Comparison of ENCODE assay signal across 22 mouse cellular contexts in genomic region chrX:99328576-99328975, GRCm38 (mm10).
DNase-seq lines count a peak whose midpoint lies in the region; ATAC-seq and TF ChIP-seq lines count a peak whose summit lies in the region.
"Had no signal": no experiment of that assay in that cellular context is flagged by ENCODE, and none has a peak within 500 bp of the region (broad histone marks: within the 10 kb centered on the region; RNA-seq: fewer than 3 reads in every experiment).

No protein-coding gene starts in this region.

- no peaks in the 10 kb centered on the region for H3K9me3 ChIP-seq in forebrain, embryonic 10.5 days
- no peaks in the 10 kb centered on the region for H3K9me3 ChIP-seq in forebrain, embryonic 13.5 days (replicated peaks)
- H3K9me3 ChIP-seq in lung, embryonic 16.5 days (ENCODE audit: control insufficient read depth, low read length) = no peaks in the 10 kb centered on the region
- H3K9me3 ChIP-seq in stomach, postnatal 0 days (ENCODE audit: control insufficient read depth, low read length) = no peaks in the 10 kb centered on the region
- H3K9me3 ChIP-seq: embryonic facial prominence, embryonic 12.5 days; forebrain, embryonic 12.5 days; hindbrain, embryonic 10.5 days; limb, embryonic 15.5 days; liver, embryonic 15.5 days; neural tube, embryonic 15.5 days had no signal

- peak overlapping the region; percentile 11; the same call in 1 of the 2 replicates for H3K27ac ChIP-seq in forebrain, embryonic 10.5 days
- H3K27ac ChIP-seq in forebrain, embryonic 13.5 days = no peak overlapping the region
- peak overlapping the region; percentile 30; the same call in 1 of the 2 replicates for H3K27ac ChIP-seq in lung, embryonic 16.5 days (ENCODE audit: low read length)
- no peak overlapping the region for H3K27ac ChIP-seq in stomach, postnatal 0 days (replicated peaks)
- H3K27ac ChIP-seq: embryonic facial prominence, embryonic 12.5 days; forebrain, embryonic 12.5 days; hindbrain, embryonic 10.5 days; left cerebral cortex, adult 2 months; limb, embryonic 15.5 days; liver, embryonic 15.5 days; neural tube, embryonic 15.5 days had no signal

- H3K36me3 ChIP-seq in forebrain, embryonic 10.5 days (replicated peaks) = no peaks in the 10 kb centered on the region
- no peaks in the 10 kb centered on the region for H3K36me3 ChIP-seq in forebrain, embryonic 13.5 days (ENCODE audit: poor library complexity, severe bottlenecking)
- H3K36me3 ChIP-seq in lung, embryonic 16.5 days (ENCODE audit: control insufficient read depth, insufficient read depth, low read length) = no peaks in the 10 kb centered on the region
- no peaks in the 10 kb centered on the region for H3K36me3 ChIP-seq in stomach, postnatal 0 days (ENCODE audit: control insufficient read depth, insufficient read depth, low read length)
- H3K36me3 ChIP-seq: embryonic facial prominence, embryonic 12.5 days; forebrain, embryonic 12.5 days; hindbrain, embryonic 10.5 days; limb, embryonic 15.5 days; liver, embryonic 15.5 days; neural tube, embryonic 15.5 days had no signal

- peak; percentile 3 for DNase-seq in forebrain, embryonic 10.5 days (ENCODE audit: extremely low spot score, low spot score)
- peak; percentile 1 for DNase-seq in kidney, adult 11 months
- no peak for DNase-seq in kidney, adult 18-20 months
- no peak for DNase-seq in stomach, postnatal 0 days (ENCODE audit: low spot score)
- no peak for DNase-seq in adrenal gland, adult (ENCODE audit: inconsistent age in 2 of 2, low spot score in 1 of 2)
- DNase-seq: adrenal gland, postnatal 10 days; cerebellum, postnatal 25 days; kidney, adult 8-10 months; kidney, postnatal 10 days; thymus, postnatal 25 days had no signal

- H3K4me3 ChIP-seq in forebrain, embryonic 10.5 days = no peak overlapping the region
- no peak overlapping the region for H3K4me3 ChIP-seq in forebrain, embryonic 13.5 days
- H3K4me3 ChIP-seq in lung, embryonic 16.5 days (ENCODE audit: low read length) = no peak overlapping the region
- no peak overlapping the region for H3K4me3 ChIP-seq in stomach, postnatal 0 days (ENCODE audit: low read depth, low read length)
- H3K4me3 ChIP-seq: embryonic facial prominence, embryonic 12.5 days; forebrain, embryonic 12.5 days; hindbrain, embryonic 10.5 days; left cerebral cortex, adult 2 months; limb, embryonic 15.5 days; liver, embryonic 15.5 days; neural tube, embryonic 15.5 days had no signal

- TF ChIP-seq EP300 in stomach, postnatal 0 days (optimal IDR thresholded peaks at IDR 0.05) = no peak

- peaks cover 39% of the 10 kb centered on the region for H3K4me1 ChIP-seq in forebrain, embryonic 10.5 days
- H3K4me1 ChIP-seq in forebrain, embryonic 13.5 days = peaks cover 30% of the 10 kb centered on the region
- H3K4me1 ChIP-seq in lung, embryonic 16.5 days (replicated peaks; ENCODE audit: control insufficient read depth, insufficient read depth, low read length) = peaks cover 17% of the 10 kb centered on the region
- no peaks in the 10 kb centered on the region for H3K4me1 ChIP-seq in stomach, postnatal 0 days (replicated peaks; ENCODE audit: control insufficient read depth, insufficient read depth)
- H3K4me1 ChIP-seq: liver, embryonic 15.5 days; neural tube, embryonic 15.5 days had no signal

- 77% methylated on average over 4 of the region's 4 CpGs for WGBS in forebrain, embryonic 10.5 days
- 78% methylated on average over 4 of the region's 4 CpGs for WGBS in forebrain, embryonic 13.5 days
- 33% methylated on average over 4 of the region's 4 CpGs for WGBS in lung, embryonic 16.5 days
- 62% methylated on average over 4 of the region's 4 CpGs for WGBS in stomach, postnatal 0 days

- H3K9ac ChIP-seq in forebrain, embryonic 13.5 days = no peak overlapping the region
- no peak overlapping the region for H3K9ac ChIP-seq in lung, embryonic 16.5 days (ENCODE audit: low read length)
- H3K9ac ChIP-seq in stomach, postnatal 0 days (ENCODE audit: low read length) = no peak overlapping the region
- H3K9ac ChIP-seq: embryonic facial prominence, embryonic 12.5 days; forebrain, embryonic 12.5 days; limb, embryonic 15.5 days; liver, embryonic 15.5 days; neural tube, embryonic 15.5 days had no signal

- no peak overlapping the region for H3K4me2 ChIP-seq in forebrain, embryonic 13.5 days
- no peak overlapping the region for H3K4me2 ChIP-seq in lung, embryonic 16.5 days (ENCODE audit: low read depth, low read length)
- no peak overlapping the region for H3K4me2 ChIP-seq in stomach, postnatal 0 days (replicated peaks; ENCODE audit: low read depth)
- H3K4me2 ChIP-seq: embryonic facial prominence, embryonic 12.5 days; forebrain, embryonic 12.5 days; limb, embryonic 15.5 days; liver, embryonic 15.5 days; midbrain, embryonic 11.5 days; neural tube, embryonic 15.5 days had no signal

- TF ChIP-seq CTCF in stomach, postnatal 0 days (IDR thresholded peaks at IDR 0.05; ENCODE audit: low read depth) = no peak

- no peak for ATAC-seq in forebrain, embryonic 13.5 days
- ATAC-seq in lung, embryonic 16.5 days (ENCODE audit: low read depth) = peak; percentile 39
- ATAC-seq in stomach, postnatal 0 days (ENCODE audit: low FRiP score, low TSS enrichment) = peak; percentile 89
- ATAC-seq: activated CD4-positive, CD25-positive, alpha-beta regulatory T cell, adult 4 months; hindbrain, embryonic 16.5 days had no signal

- peaks cover 99% of the 10 kb centered on the region for H3K27me3 ChIP-seq in forebrain, embryonic 10.5 days (ENCODE audit: poor library complexity, severe bottlenecking)
- peaks cover 13% of the 10 kb centered on the region; the same call in 1 of the 2 replicates for H3K27me3 ChIP-seq in forebrain, embryonic 13.5 days
- no peaks in the 10 kb centered on the region; the same call in 1 of the 2 replicates for H3K27me3 ChIP-seq in lung, embryonic 16.5 days (ENCODE audit: control insufficient read depth, insufficient read depth, low read depth, low read length)
- no peaks in the 10 kb centered on the region for H3K27me3 ChIP-seq in stomach, postnatal 0 days (ENCODE audit: control insufficient read depth, insufficient read depth, low read length)

Comparison
In these comparisons a context has a peak if more than half of its experiments do, and no peak if none do; other contexts are left out.
1. DNase-seq: peak in forebrain, embryonic 10.5 days (single experiment) and kidney, adult 11 months (single experiment); none in kidney, adult 18-20 months (single experiment), stomach, postnatal 0 days (single experiment) and adrenal gland, adult (0 of 2).
2. H3K27ac ChIP-seq: peak in forebrain, embryonic 10.5 days (single experiment) and lung, embryonic 16.5 days (single experiment); none in forebrain, embryonic 13.5 days (single experiment) and stomach, postnatal 0 days (single experiment).